Mouse (Mus musculus) cerebellum, adult 2 months (tissue): Measurements from ENCODE around the gene Gpx7.

ENCODE experiments used
- CTCF ChIP-seq: fragments of 200-500 bp; IDR thresholded peaks from 2 replicates; pipeline ENCODE4 v1.5.1; 2011; ENCODE audit warnings: low read depth, mild to moderate bottlenecking, control low read depth, low read length, moderate library complexity, borderline replicate concordance; ENCODE audit not compliant: insufficient read depth
- POLR2A ChIP-seq: fragments of 200-500 bp; IDR thresholded peaks from 2 replicates; pipeline ENCODE4 v1.6.1; 2011; ENCODE audit warnings: low read length, control low read depth, borderline replicate concordance; ENCODE audit not compliant: insufficient read depth

DNA sequence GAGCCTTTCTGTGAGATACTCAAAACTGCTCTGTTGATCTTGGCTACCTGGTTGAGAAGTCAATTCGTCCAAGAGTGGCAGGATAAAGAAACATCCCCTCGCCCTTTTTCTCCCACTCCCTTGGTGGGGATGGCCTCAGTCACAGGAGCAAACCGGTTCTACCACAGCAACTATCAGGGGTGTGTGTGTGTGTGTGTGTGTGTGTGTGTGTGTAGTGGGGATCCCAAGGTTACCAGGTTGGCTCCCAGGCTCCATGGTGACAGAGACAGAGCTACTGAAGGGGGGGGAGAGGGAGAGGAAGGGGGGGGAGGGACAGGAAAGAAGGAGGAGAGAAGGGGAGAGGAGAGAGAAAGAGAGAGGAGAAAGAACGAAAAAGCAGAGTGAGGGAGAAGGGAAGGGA lies 19.7 kb downstream of the Gpx7 start:
- no peak for TF ChIP-seq POLR2A
- TF ChIP-seq CTCF, result no peak
